Mouse (Mus musculus) adrenal gland, postnatal 14 days (tissue): Measurements from ENCODE around the gene Stra6l. TPM values are rescaled to one million over a fixed set of nuclear protein-coding genes. Genes with fewer than 3 reads are reported as not detected.
A peak's percentile ranks its signal among the peaks of the same experiment; 100 is the strongest.

Experiments used
- DNase-seq: peaks from one replicate; pipeline ENCODE4 v3.0.0; 2021; ENCODE audit warnings: mixed read lengths
- long read RNA-seq, 2 experiments: library from polyadenylated mRNA; stranded (forward); transcript quantifications; one replicate each; pipeline ENCODE4 v2.0.0; 2021
- total RNA-seq: library from RNA; stranded (reverse); gene quantifications from 2 replicates; pipeline ENCODE4 v1.2.3, GENCODE M21; 2021

Stra6l gene
- total RNA-seq = 0.56 and 7.0 TPM in 2 replicates
- long read RNA-seq, experiment 1 = 0 reads
- long read RNA-seq, experiment 2, transcript Stra6l-201 (18 exons, 3,606 nt) = major isoform, 7 of 9 reads
- long read RNA-seq, experiment 2, partial matches to known transcripts = 1 of 9 reads
- long read RNA-seq, experiment 2, other reads (novel, unspliced or antisense) = 1 of 9 reads

DNA sequence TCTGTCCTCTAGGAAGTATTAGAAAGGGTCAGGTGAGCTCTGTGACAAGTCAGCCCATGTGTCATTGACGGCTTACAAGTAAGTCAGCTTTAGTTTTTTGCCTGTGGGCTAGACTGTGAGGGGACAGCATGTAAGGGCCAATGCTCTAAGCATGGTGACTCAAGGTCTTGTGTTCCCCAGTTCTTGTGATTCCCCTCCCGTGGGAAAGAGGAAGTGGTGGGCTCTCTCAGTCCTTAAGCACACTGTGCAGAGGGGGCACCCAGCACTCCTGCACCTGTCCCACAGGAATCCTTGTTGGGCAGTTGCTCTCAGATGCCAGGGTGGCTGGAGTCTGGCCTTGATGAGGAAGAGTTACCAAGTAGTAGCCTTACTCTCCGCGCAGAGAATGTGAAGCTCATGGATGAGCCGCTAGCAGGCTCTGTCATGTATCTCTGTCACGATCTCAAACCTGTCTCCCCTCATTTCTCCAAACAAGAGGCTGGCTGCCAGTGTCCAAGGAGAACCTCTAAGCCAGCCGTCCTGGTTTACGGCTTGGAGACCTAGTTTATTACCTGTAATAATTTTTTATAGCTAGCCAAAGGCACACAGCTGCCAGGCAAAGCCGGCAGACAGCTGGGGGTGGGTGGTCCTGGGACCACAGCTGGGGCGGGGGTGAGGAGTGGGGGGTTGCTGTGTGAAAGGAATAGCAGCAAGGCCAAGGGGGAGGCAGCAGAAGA lies at the start of gene Stra6l:
Stra6l (plus strand) TSS at position 556 of the 716 bp plus-strand sequence.
- DNase-seq = no peak

- peak; percentile 90 for DNase-seq
Observed at GRCm38 (mm10) chr4:45798964-45799363, 49.5 kb upstream of the Stra6l start, which contains the start of gene Aldh1b1. TSS of gene Aldh1b1 (plus strand) at chr4:45799022.

DNA sequence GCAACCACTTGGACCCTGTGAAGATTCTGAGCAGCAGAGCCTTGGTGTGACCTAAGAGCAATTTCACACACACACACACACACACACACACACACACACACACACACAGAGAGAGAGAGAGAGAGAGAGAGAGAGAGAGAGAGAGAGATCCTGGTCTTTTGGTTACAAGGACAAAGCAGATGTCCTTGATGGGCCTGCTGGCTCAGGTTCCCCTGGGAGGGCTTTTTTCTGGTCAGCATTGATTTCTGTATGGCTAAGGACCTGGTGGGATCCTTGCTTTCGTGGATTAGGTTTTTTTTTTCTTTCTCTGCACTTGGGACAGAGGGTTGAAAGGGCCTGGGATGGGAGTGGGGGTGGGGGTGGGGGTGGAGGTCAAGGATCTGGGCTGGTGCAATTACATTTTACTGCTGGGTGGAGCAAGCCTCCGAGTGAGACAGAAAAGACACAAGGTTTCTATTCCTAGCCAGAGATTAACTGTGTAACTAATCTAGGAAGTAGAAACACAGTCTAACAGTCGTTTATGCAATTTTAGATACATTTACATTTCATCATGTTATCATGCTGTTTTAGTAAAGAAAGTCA lies 48.4 kb upstream of the Stra6l start:
- DNase-seq = peak; percentile 18

GRCm38 (mm10) chr4:45802900-45803299 lies 45.6 kb upstream of the Stra6l start:
- no peak for DNase-seq

DNA sequence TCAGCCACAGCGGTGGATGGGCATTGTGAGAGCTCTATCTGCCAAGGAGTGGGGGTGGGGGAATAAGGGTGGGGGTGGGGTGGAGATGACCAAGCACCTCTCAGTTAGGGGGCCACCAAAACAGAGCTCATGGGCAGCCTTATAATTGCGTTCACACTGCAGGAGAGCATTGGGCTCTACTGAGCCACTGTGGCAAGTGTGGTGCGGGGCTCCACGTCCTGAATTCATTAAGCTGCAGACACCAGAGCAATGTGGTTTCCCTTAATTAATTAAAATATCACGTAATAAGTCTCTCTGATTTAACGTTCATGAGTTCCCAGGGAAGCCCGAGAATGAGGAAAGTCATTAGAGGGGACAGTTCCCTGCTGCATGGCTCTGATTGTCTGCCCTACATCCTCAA lies 40.4 kb upstream of the Stra6l start:
- no peak for DNase-seq

GRCm38 (mm10) chr4:45811250-45811649 lies 37.2 kb upstream of the Stra6l start:
- DNase-seq = no peak

GRCm38 (mm10) chr4:45815542-45815941 lies 32.9 kb upstream of the Stra6l start:
- peak; percentile 80 for DNase-seq

DNA sequence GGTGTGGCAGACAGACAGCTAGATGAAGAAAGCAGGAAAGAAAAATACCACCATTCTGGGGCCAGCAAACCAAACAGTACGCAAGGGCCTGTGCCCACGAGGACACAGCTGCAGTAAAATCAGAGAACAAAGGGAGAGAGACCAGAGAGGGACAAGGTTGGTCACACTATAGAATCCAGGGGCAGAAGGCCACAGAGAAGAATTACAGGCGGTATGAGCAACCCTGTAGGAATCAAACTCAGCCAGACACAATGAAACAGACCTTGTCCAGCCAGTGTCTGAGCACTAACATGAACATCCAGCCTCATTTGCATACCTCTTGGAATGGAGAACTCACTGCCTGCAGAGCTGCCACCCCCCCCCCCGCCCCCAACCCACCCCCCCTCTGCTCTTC lies 29.7 kb upstream of the Stra6l start:
- DNase-seq = no peak

GRCm38 (mm10) chr4:45819208-45819931 lies 29.1 kb upstream of the Stra6l start:
- DNase-seq = peak; percentile 46

DNA sequence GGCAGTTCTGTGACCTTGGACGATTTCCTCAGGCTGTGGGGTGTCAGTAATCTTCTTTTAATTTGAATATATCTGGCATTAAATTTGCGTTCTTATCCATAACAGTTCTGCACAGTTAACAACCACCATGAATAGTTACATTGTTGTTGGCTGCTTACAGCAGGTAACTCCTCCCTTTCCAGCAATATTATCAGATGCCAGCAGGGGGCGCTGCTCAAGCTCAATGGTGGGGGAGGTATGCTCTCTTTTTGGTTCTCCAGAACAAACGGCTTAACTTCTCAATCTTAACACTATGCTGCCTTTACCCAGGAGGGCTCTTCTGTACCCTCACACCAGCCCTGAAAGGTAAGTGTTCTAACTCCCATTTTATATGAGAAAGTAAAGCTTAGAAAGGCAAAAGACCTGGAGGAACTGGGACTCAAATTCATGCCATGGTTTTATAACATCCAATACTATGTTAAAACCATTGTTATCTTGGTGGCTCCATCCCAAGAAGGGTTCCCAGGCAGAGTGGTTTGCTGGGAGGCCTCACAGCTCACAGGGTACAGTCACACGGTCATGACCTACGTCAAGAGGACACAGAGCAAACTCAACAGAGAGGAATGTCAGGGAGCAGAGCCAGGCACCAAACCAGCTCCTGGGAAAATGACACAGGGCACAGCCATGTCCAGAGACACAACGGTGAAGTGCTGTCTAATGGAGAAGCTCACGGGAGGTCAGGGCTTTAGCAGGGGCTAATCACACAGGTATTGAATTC lies 28.2 kb upstream of the Stra6l start:
- peak; percentile 84 for DNase-seq

GRCm38 (mm10) chr4:45821995-45822394 lies 26.5 kb upstream of the Stra6l start:
- DNase-seq = no peak

- DNase-seq = no peak
Observed at GRCm38 (mm10) chr4:45822781-45823575, 25.5 kb upstream of the Stra6l start.

DNA sequence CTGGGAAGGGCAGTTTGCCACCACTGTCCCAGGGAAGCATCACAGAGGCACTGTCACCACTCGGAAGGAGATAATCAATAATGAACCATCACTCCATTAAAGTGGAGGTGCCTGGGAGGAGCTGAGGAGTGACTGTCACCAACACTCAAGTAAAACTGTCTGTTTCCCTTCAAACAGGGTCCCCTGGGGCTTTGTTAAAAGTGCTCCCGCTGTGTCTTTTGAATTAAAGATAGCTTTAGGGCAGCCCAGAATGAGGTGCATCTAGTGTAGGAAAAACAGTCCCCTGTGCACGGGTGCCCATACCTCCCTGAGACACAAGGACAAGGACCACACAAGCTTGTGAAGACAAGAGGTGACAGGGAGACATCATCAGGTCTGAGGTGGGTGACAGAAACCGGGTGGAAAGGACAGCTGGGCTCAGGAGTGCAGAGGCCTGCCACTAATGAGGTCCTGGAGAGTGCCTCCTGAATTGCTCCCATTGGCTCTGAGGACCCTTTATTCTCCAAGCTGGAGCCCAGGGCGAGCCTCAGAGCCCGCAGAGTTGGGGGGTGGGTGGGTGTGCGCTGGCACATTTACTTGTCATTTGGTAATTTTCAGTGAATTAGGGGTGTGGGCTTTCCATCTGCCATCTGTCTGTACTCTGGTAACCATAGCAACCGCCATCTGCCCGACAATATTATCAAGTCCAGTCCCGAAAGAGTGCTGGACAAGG lies 24.3 kb upstream of the Stra6l start:
- DNase-seq = no peak

DNA sequence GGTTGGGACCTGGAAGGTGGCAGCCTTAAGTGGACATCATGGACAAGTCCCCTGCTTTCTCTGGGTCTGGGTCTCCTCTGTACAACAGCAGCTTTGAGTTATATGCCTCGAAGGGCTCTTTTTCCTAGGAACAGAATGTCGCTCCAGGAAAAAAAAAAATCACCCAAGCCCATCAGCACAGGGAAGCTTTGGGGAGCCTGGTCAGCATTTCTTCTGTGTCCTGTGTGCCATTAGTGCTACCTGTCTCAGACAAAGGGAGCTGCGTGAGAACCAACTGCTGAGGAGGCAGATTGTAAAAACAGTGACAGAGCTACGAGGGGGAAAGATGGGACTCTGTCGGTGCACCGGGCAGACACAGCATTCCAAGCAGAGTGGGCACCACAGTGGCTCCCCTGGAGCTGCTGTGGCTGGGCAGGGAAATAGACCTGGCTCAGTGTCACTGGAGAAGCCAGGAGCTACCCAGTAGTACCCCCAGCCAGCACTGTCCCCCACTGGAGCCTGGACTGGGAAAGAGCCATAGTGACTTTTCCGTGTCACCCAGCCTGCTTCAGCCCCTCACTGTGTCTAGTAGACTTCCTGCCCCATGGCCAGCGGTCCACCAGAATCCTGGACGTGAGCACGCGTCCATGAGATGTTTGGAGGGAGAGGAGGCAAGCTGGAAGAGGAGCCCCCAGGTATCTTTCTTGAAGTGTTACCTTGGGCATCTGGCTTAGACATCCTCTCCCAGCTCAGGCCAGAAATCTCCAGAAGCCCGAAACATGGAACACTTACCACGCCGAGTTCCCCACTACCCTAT lies 23.5 kb upstream of the Stra6l start:
- no peak for DNase-seq

DNA sequence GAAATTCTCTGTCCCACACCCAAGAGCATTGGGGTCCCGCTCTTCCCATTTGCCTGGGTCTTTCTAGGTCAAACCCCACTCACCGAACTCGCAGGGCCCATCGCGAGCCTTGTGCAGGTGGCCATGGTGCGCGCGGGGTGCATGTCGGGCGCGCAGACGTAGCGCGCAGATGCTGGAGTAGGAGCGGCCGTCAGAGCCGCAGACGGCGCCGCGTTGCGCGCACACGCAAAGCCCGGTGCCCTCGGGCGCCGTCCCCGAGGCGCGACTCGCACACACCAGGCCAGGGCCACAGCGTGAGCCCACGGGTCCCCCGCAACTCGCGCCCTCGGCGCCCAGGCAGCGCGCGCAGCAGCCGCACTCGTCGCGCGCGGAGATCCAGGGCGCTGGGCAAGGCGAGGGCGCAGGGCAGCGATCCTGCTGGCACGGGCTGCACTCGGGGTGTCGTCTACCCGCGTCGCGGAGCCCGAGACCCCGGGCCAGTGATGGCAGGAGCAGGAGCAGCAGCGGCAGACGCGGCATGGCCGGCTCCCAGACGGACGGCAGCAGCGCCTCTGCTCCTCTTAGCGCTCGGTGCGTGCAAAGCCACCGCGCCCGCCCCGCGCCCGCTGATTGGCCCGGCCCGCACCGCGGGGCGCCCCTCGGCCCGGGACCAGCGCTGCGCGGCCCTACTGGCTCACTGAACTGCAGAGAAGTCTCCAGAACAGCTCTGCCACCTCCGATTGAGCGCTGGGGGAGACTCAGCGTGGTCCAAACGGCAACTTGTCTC lies 22.0 kb upstream of the Stra6l start, which contains the start of gene Igfbpl1:
Igfbpl1 (minus strand) TSS at position 649 of the 766 bp plus-strand sequence.
- DNase-seq = no peak

DNA sequence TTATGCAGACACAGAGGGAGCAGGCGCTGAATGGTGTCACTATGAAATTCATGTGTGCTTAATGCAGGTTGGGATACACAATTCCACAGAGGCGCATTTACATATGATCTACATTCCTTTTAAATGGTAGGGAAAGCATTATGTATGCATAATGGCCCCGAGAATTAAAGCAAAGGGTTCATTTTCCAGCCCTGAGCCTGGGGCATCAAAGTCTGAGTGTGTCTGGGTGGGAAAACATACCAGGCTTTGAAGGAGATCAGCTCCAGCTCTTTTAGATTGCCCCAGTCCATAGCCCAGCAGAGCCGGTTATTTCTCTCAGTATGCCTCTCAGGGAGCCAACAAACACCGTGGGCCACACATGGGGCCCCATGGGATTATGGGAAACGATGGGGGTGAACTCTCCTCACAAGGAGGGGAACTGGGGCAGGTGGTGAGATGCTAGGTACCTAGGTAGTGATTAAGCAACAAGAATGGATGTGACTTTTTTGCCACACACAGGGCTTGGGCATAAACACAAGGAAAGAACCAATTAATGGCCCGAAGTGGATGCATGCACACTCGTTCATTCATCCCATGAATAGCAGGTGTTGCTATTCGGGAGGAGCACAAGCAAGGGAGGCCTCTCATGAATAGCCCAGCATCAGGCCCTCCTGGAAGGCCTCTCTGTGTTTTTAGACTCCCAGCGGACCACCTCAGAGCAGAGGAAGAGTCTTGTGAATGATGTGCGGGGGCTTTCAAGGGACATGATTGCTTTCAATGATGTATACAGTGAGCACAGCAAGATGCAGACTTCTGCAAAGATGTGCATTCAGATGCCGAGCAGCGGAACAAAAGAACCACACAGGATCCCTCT lies 18.3 kb upstream of the Stra6l start:
- no peak for DNase-seq

GRCm38 (mm10) chr4:45831996-45832395 lies 16.5 kb upstream of the Stra6l start:
- DNase-seq = no peak

DNA sequence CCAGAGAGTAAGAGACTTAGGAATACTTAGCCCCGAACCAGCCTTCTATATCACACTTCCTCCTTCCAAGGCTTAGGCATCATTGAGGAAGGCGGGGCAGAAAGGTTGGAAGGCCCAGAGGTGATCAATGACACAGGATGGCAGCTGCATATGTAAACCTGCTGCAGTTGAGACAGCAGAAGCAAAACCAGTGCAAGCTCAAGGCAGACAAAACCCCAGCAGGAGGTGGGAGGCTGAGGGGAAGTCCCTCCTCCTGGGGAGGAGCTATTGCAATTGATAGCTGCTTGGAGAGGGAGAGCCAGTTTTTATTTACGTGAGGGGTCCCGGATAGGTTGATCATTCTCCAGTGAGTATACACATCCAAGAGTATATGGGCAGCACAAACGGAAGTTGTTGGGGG lies 15.0 kb upstream of the Stra6l start:
- no peak for DNase-seq
